Mouse (Mus musculus) lung, embryonic 16.5 days (tissue): ENCODE data around the gene Taf9. TPM values are rescaled to one million over a fixed set of nuclear protein-coding genes. Genes with fewer than 3 reads are reported as not detected.

Experiments
- ATAC-seq: fragments of 200-750 bp; cut with Nextera tagmentation; 2 replicates; pipeline ENCODE4 v1.8.0; 2017; ENCODE audit warnings: low read depth, mild to moderate bottlenecking, moderate library complexity
- H3K27ac ChIP-seq: fragments of 300-500 bp; sonication (generic); 2 replicates; pipeline ENCODE4 v1.5.1; 2014; ENCODE audit warnings: mild to moderate bottlenecking, control low read depth, low read length
- H3K27me3 ChIP-seq: fragments of 300-500 bp; sonication (generic); 2 replicates; pipeline ENCODE4 v1.6.1; 2014; ENCODE audit warnings: low read depth, low read length, mixed read lengths; ENCODE audit not compliant: control insufficient read depth, insufficient read depth
- H3K36me3 ChIP-seq: fragments of 300-500 bp; sonication (generic); 2 replicates; pipeline ENCODE4 v1.6.1; 2014; ENCODE audit warnings: low read length; ENCODE audit not compliant: control insufficient read depth, insufficient read depth
- H3K4me1 ChIP-seq: fragments of 300-500 bp; sonication (generic); replicated peaks from 2 replicates; pipeline ENCODE4 v1.6.1; 2014; ENCODE audit warnings: low read length, mixed read lengths; ENCODE audit not compliant: control insufficient read depth, insufficient read depth
- H3K4me2 ChIP-seq: fragments of 300-500 bp; sonication (generic); 2 replicates; pipeline ENCODE4 v1.6.1; 2014; ENCODE audit warnings: low read depth, low read length, control low read depth
- H3K4me3 ChIP-seq: fragments of 300-500 bp; sonication (generic); 2 replicates; pipeline ENCODE4 v1.5.1; 2014; ENCODE audit warnings: mild to moderate bottlenecking, low read length, control low read depth
- H3K9ac ChIP-seq: fragments of 300-500 bp; sonication (generic); 2 replicates; pipeline ENCODE4 v1.6.1; 2014; ENCODE audit warnings: low read length, control low read depth
- H3K9me3 ChIP-seq: fragments of 300-500 bp; sonication (generic); 2 replicates; pipeline ENCODE4 v1.6.1; 2016; ENCODE audit warnings: low read length; ENCODE audit not compliant: control insufficient read depth
- WGBS: fragments of 180-500 bp; shearing (Covaris S2); extraction: QIAGEN DNeasy Blood & Tissue Kit; methylation state at CpG from one replicate; pipeline ENCODE4 v1.1.7; 2014; 5-methylcytosine and 5-hydroxymethylcytosine counted together
- polyA plus RNA-seq: library from polyadenylated mRNA; unstranded; fragments of >200 nt; fragmentation: Nextera tagmentation; extraction: Ambion mirVana; gene quantifications from 2 replicates; pipeline ENCODE4 v1.2.1, GENCODE M21; 2015

The Taf9 gene
- 13.6 and 17.4 TPM in 2 replicates for polyA plus RNA-seq

DNA sequence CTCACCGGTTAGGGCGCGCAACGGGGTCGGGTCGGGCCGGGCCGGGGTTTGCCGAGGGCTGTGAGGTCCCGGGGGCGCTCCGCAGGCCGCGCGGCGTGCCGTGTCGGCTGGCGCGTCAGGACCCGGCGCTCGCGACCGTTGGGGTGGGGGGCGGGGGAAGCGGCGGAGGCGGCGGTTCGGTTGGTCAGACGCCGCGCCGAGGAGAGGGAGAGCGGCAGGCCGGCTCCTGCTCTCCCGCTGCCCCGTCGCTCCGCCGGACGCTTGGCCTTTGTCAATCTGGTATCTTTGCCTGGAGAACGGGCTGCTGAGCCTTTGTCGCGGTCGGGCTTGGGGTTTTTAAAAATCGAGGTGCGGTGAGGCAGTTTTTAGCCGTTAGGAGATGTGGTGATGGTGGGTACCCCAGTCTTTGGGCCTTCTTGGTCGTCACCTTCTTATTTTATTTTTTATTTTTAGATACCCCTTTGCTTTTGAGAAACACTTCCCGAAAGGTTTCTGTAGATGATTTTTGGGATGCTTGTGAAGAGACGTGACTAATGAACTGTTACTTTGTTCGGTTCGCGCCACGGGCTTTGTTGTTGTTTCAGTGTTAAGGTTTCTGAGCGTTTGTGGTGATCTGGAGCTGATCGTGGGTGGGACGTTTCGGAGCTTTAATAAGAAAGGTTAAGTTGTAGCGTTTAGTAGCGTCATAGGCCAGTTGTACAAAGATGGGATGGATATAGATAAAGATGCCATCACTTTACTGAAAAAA lies at the start of gene Taf9:
Taf9 (plus strand) TSS at position 141 of the 748 bp plus-strand sequence.
- H3K27ac ChIP-seq: peak within 1 kb of the TSS; percentile 96
- H3K9me3 ChIP-seq: no peaks in the 10 kb centered on the region
- under 1% methylated on average over 41 of the region's 63 CpGs for WGBS
- no peaks in the 10 kb centered on the region for H3K27me3 ChIP-seq
- H3K4me1 ChIP-seq: 0 out of 2 replicates have a peak, but pooled peaks cover 3% of the 10 kb centered on the region
- H3K36me3 ChIP-seq: no peaks in the 10 kb centered on the region
- H3K9ac ChIP-seq: peak within 1 kb of the TSS; percentile 75
- peak; percentile 73 for ATAC-seq
- H3K4me3 ChIP-seq: peak within 1 kb of the TSS; percentile 66
- H3K4me2 ChIP-seq: peak within 1 kb of the TSS; percentile 83

GRCm38 (mm10) chr13:100602239-100602902 lies 49.0 kb upstream of the Taf9 start:
- ATAC-seq: no peak
- no peaks in the 10 kb centered on the region for H3K4me1 ChIP-seq
- no peak overlapping the region for H3K27ac ChIP-seq
- H3K27me3 ChIP-seq: no peaks in the 10 kb centered on the region
- no peaks in the 10 kb centered on the region for H3K9me3 ChIP-seq
- 67% methylated on average over 5 of the region's 5 CpGs for WGBS
- no peaks in the 10 kb centered on the region for H3K36me3 ChIP-seq
- no peak overlapping the region for H3K4me2 ChIP-seq
- H3K9ac ChIP-seq: no peak overlapping the region
- H3K4me3 ChIP-seq: no peak overlapping the region

- Histone ChIP-seq H3K4me1 (no peaks in the 10 kb centered on the region), H3K9me3 (peaks cover 4% of the 10 kb centered on the region; the same call in 1 of the 2 replicates), H3K27ac (no peak overlapping the region), H3K4me3 (no peak overlapping the region), H3K9ac (no peak overlapping the region), H3K27me3 (no peaks in the 10 kb centered on the region), H3K4me2 (no peak overlapping the region), H3K36me3 (peaks cover 5% of the 10 kb centered on the region)
- ATAC-seq: no peak
- 75% methylated on average over 10 of the region's 10 CpGs for WGBS
Observed at GRCm38 (mm10) chr13:100603031-100603737, 48.2 kb upstream of the Taf9 start.

DNA sequence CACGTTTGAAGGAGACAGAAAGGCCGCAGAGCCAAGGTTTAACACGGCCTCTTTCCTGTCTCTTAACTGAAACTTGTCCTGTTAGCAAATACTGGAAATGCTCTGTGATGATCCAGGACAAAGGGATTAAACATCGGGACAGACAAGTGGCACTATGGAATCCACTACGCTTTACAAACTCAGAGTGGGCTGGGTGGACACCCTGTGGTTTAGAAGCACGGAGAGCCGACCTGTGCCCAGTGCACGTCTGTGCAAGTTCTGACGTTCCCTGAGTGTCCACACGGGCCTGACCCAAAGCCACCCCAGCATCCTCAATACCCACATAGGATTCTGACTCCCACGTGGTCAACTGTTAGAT lies 47.7 kb upstream of the Taf9 start:
- 75% methylated on average over 11 of the region's 11 CpGs for WGBS
- Histone ChIP-seq H3K9me3 (peaks cover 4% of the 10 kb centered on the region; the same call in 1 of the 2 replicates), H3K4me2 (no peak overlapping the region), H3K36me3 (peaks cover 5% of the 10 kb centered on the region), H3K4me3 (no peak overlapping the region), H3K9ac (no peak overlapping the region), H3K27ac (no peak overlapping the region), H3K27me3 (no peaks in the 10 kb centered on the region), H3K4me1 (no peaks in the 10 kb centered on the region)
- no peak for ATAC-seq

DNA sequence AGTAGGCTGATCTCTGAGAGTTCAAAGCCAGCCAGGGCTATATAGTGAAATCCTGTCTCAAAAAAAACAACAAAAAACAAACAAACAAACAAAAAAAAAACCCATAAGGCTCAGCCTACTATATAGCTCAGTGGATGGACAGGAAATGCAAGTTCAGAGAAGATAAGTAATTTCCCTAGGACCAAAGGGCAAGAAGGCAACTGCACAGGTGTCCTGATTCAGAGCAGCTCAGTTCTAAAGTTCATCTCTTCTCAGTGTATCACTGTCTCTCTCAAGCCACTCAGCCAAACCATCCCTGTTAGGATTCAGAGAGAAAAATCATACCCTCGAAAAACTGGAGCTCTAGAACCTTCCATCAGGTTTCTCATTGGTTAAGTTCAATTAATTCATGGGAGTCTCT lies 45.5 kb upstream of the Taf9 start:
- H3K9me3 ChIP-seq: peaks cover 4% of the 10 kb centered on the region; the same call in 1 of the 2 replicates
- H3K27me3 ChIP-seq: no peaks in the 10 kb centered on the region
- H3K36me3 ChIP-seq: peaks cover 5% of the 10 kb centered on the region
- H3K9ac ChIP-seq: no peak overlapping the region
- no peaks in the 10 kb centered on the region for H3K4me1 ChIP-seq
- no peak overlapping the region for H3K4me2 ChIP-seq
- H3K4me3 ChIP-seq: no peak overlapping the region
- WGBS: 68% methylated on average over 1 of the region's 1 CpGs
- no peak overlapping the region for H3K27ac ChIP-seq
- no peak for ATAC-seq

GRCm38 (mm10) chr13:100607756-100608155 lies 43.6 kb upstream of the Taf9 start:
- Histone ChIP-seq H3K27ac (no peak overlapping the region), H3K9me3 (peaks cover 4% of the 10 kb centered on the region; the same call in 1 of the 2 replicates), H3K36me3 (peaks cover 10% of the 10 kb centered on the region), H3K9ac (no peak overlapping the region), H3K4me2 (no peak overlapping the region), H3K4me1 (no peaks in the 10 kb centered on the region), H3K4me3 (no peak overlapping the region), H3K27me3 (no peaks in the 10 kb centered on the region)
- no peak for ATAC-seq
- 82% methylated on average over 8 of the region's 8 CpGs for WGBS

GRCm38 (mm10) chr13:100611266-100611665 lies 40.1 kb upstream of the Taf9 start:
- peaks cover 10% of the 10 kb centered on the region for H3K36me3 ChIP-seq
- H3K9ac ChIP-seq: no peak overlapping the region
- no peak for ATAC-seq
- H3K9me3 ChIP-seq: peaks cover 4% of the 10 kb centered on the region; the same call in 1 of the 2 replicates
- no peaks in the 10 kb centered on the region for H3K27me3 ChIP-seq
- H3K27ac ChIP-seq: no peak overlapping the region
- 90% methylated on average over 13 of the region's 13 CpGs for WGBS
- no peak overlapping the region for H3K4me2 ChIP-seq
- no peaks in the 10 kb centered on the region for H3K4me1 ChIP-seq
- H3K4me3 ChIP-seq: no peak overlapping the region

DNA sequence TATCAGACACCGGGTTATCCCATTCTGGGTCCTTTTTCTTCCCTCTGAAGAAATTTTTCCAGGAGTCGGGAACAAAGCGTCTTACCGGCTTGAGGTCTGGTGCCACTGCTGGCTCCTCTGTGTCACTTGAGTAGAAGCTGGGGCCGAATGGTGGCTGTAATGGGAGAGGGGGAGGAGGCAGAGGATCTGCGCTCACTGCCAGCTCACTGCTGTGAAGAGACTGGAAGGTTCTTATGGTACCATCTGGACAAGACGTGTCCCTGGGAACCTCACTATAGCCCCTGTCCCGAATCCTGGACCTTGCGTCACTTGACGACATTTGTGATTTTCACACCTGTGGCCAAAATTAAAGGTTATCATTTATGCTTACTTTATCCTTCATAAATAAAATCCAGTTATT lies 39.1 kb upstream of the Taf9 start:
- Histone ChIP-seq H3K27ac (no peak overlapping the region), H3K9ac (no peak overlapping the region), H3K4me1 (0 out of 2 replicates have a peak, but pooled peaks cover 2% of the 10 kb centered on the region), H3K36me3 (peaks cover 10% of the 10 kb centered on the region), H3K27me3 (peaks cover 2% of the 10 kb centered on the region; the same call in 1 of the 2 replicates), H3K4me3 (no peak overlapping the region), H3K9me3 (peaks cover 4% of the 10 kb centered on the region; the same call in 1 of the 2 replicates), H3K4me2 (no peak overlapping the region)
- ATAC-seq: no peak
- 91% methylated on average over 10 of the region's 10 CpGs for WGBS

GRCm38 (mm10) chr13:100612903-100613302 lies 38.5 kb upstream of the Taf9 start:
- H3K4me1 ChIP-seq: 0 out of 2 replicates have a peak, but pooled peaks cover 2% of the 10 kb centered on the region
- H3K9me3 ChIP-seq: peaks cover under 1% of the 10 kb centered on the region; the same call in 1 of the 2 replicates
- WGBS: 50% methylated on average over 2 of the region's 2 CpGs
- no peak overlapping the region for H3K4me2 ChIP-seq
- peaks cover 2% of the 10 kb centered on the region; the same call in 1 of the 2 replicates for H3K27me3 ChIP-seq
- no peak overlapping the region for H3K27ac ChIP-seq
- no peak overlapping the region for H3K4me3 ChIP-seq
- H3K36me3 ChIP-seq: peaks cover 6% of the 10 kb centered on the region
- no peak for ATAC-seq
- no peak overlapping the region for H3K9ac ChIP-seq
